In the genomic region with DNA sequence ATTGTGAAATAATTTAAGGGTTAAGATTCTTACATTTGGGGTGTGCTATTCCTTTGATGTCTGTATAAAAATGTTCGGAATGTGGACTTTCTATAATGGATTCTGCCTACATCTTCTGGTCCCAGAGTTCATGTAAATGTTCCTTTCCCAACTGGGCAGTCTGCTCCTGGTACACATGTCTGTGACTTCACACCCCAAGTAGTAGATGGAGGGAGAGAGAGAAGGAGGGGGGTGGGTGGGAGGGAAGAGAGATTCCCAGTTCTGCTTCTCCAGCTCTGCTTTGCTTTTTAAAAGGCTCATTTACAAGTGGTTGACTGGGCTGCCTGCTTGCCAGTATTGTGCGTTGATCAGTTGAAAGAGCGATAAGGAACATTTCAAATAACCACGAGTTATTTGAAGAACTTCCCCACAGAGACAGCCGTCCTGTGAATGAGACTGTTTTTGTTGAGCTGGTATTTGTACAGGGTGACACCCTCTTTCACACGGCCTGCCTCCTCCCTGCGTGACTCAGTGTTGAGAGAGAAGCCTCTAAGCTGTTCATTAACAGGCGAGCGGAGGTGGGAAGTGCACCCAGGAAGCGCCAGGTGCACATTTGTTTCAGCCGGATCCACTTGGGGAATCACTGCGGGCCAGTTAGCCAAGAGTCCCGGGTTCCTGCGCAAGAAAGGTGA, we compare ENCODE assay signal across 8 mouse cellular contexts. TPM values are rescaled to one million over a fixed set of nuclear protein-coding genes. Genes with fewer than 3 reads are reported as not detected.
A peak's percentile ranks its signal among the peaks of the same experiment; 100 is the strongest.
DNase-seq lines count a peak whose midpoint lies in the region; ATAC-seq and TF ChIP-seq lines count a peak whose summit lies in the region.

A gene (plus strand): TSS at position 541 of the 671 bp plus-strand sequence.

- TF ChIP-seq POLR2A in bone marrow macrophage, adult 2 months (IDR thresholded peaks at IDR 0.05; ENCODE audit: borderline replicate concordance, low read depth, low read length): no peak
- no peak for TF ChIP-seq POLR2A in small intestine, adult 2 months (IDR thresholded peaks at IDR 0.05; ENCODE audit: low read depth, low read length)

- no peak for TF ChIP-seq CTCF in bone marrow macrophage, adult 2 months (IDR thresholded peaks at IDR 0.05; ENCODE audit: low read depth, low read length)
- no peak for TF ChIP-seq CTCF in liver, postnatal 0 days (IDR thresholded peaks at IDR 0.05; ENCODE audit: low read depth)
- TF ChIP-seq CTCF in small intestine, adult 2 months (IDR thresholded peaks at IDR 0.05; ENCODE audit: extremely low read depth, insufficient read length, insufficient replicate concordance, low read depth, low read length): no peak

- TF ChIP-seq EP300 in liver, postnatal 0 days (IDR thresholded peaks at IDR 0.05; ENCODE audit: low read depth): no peak

- H3K4me2 ChIP-seq in heart, embryonic 16.5 days (ENCODE audit: low read depth, low read length): peak within 1 kb of the TSS; percentile 48
- H3K4me2 ChIP-seq in hindbrain, embryonic 15.5 days: peak within 1 kb of the TSS; percentile 48
- H3K4me2 ChIP-seq in liver, postnatal 0 days (ENCODE audit: low read depth, low read length): peak within 1 kb of the TSS; percentile 50

- no peaks in the 10 kb centered on the region for H3K4me1 ChIP-seq in heart, embryonic 16.5 days (ENCODE audit: control insufficient read depth, insufficient read depth, low read length)
- H3K4me1 ChIP-seq in bone marrow macrophage, adult 2 months (ENCODE audit: control insufficient read depth, insufficient read depth, low read length): peaks cover 10% of the 10 kb centered on the region
- peaks cover 7% of the 10 kb centered on the region for H3K4me1 ChIP-seq in hindbrain, embryonic 15.5 days (replicated peaks)
- H3K4me1 ChIP-seq in liver, postnatal 0 days (ENCODE audit: insufficient read depth): no peaks in the 10 kb centered on the region
- H3K4me1 ChIP-seq in small intestine, adult 2 months (ENCODE audit: control insufficient read depth, insufficient read depth, insufficient read length, low read length): no peaks in the 10 kb centered on the region

- WGBS in heart, embryonic 16.5 days: 11% methylated on average over 14 of the region's 14 CpGs
- WGBS in hindbrain, embryonic 15.5 days: 18% methylated on average over 14 of the region's 14 CpGs
- WGBS in liver, postnatal 0 days (ENCODE audit: insufficient replicate concordance): 18% methylated on average over 14 of the region's 14 CpGs
- 9% methylated on average over 14 of the region's 14 CpGs for WGBS in small intestine, adult 2 months

- no peak within 1 kb of the TSS for H3K9ac ChIP-seq in heart, embryonic 16.5 days (ENCODE audit: low read length)
- H3K9ac ChIP-seq in hindbrain, embryonic 15.5 days: no peak within 1 kb of the TSS
- H3K9ac ChIP-seq in liver, postnatal 0 days (replicated peaks): no peak within 1 kb of the TSS

- H3K27ac ChIP-seq in heart, embryonic 16.5 days (ENCODE audit: low read length): no peak within 1 kb of the TSS
- H3K27ac ChIP-seq in bone marrow macrophage, adult 2 months (ENCODE audit: insufficient read depth, low read depth, low read length): no peak within 1 kb of the TSS
- no peak within 1 kb of the TSS for H3K27ac ChIP-seq in hindbrain, embryonic 15.5 days (replicated peaks)
- H3K27ac ChIP-seq in liver, postnatal 0 days (ENCODE audit: low read depth): no peak within 1 kb of the TSS
- H3K27ac ChIP-seq in small intestine, adult 2 months (ENCODE audit: insufficient read depth, low read depth, low read length): no peak within 1 kb of the TSS

- no peaks in the 10 kb centered on the region for H3K36me3 ChIP-seq in heart, embryonic 16.5 days (ENCODE audit: control insufficient read depth, insufficient read depth)
- H3K36me3 ChIP-seq in hindbrain, embryonic 15.5 days: no peaks in the 10 kb centered on the region
- no peaks in the 10 kb centered on the region for H3K36me3 ChIP-seq in liver, postnatal 0 days (replicated peaks; ENCODE audit: insufficient read depth, low read length)
- no peaks in the 10 kb centered on the region for H3K36me3 ChIP-seq in small intestine, adult 2 months (ENCODE audit: control insufficient read depth, insufficient read depth, low read length)

- no peak for DNase-seq in heart, adult 9 months (ENCODE audit: low spot score in 2 of 2)
- DNase-seq in liver, postnatal 0 days: peak; percentile 49
- no peak for DNase-seq in thymus, postnatal 10 days (ENCODE audit: low spot score in 2 of 2)
- no peak for DNase-seq in thymus, postnatal 25 days

- no peaks in the 10 kb centered on the region for H3K27me3 ChIP-seq in heart, embryonic 16.5 days (ENCODE audit: control insufficient read depth, insufficient read depth, low read length)
- no peaks in the 10 kb centered on the region for H3K27me3 ChIP-seq in hindbrain, embryonic 15.5 days
- no peaks in the 10 kb centered on the region for H3K27me3 ChIP-seq in liver, postnatal 0 days (ENCODE audit: insufficient read depth, low read length)
- no peaks in the 10 kb centered on the region for H3K27me3 ChIP-seq in small intestine, adult 2 months (ENCODE audit: control insufficient read depth, insufficient read depth, low read length)

- H3K9me3 ChIP-seq in heart, embryonic 16.5 days (replicated peaks; ENCODE audit: control insufficient read depth, low read length): no peaks in the 10 kb centered on the region
- no peaks in the 10 kb centered on the region for H3K9me3 ChIP-seq in hindbrain, embryonic 15.5 days
- no peaks in the 10 kb centered on the region for H3K9me3 ChIP-seq in liver, postnatal 0 days (ENCODE audit: low read length)

- 0 out of 2 replicates have a peak within 1 kb of the TSS, but pooled peaks have one; percentile 3 for H3K4me3 ChIP-seq in heart, embryonic 16.5 days (ENCODE audit: low read length)
- peak within 1 kb of the TSS; percentile 11; the same call in 1 of the 2 replicates for H3K4me3 ChIP-seq in bone marrow macrophage, adult 2 months (ENCODE audit: insufficient read depth, low read length)
- H3K4me3 ChIP-seq in hindbrain, embryonic 15.5 days: peak within 1 kb of the TSS; percentile 15; the same call in 1 of the 2 replicates
- no peak within 1 kb of the TSS for H3K4me3 ChIP-seq in liver, postnatal 0 days (ENCODE audit: low read depth, low read length)
- peak within 1 kb of the TSS; percentile 4; the same call in 1 of the 2 replicates for H3K4me3 ChIP-seq in small intestine, adult 2 months (ENCODE audit: low read depth, low read length)

- no peak for ATAC-seq in heart, embryonic 16.5 days (replicated peaks; ENCODE audit: extremely low read depth, insufficient read depth, low FRiP score)
- ATAC-seq in hindbrain, embryonic 15.5 days (ENCODE audit: low FRiP score, low read depth): no peak
- peak; percentile 98 for ATAC-seq in liver, postnatal 0 days

RNA-seq across cellular contexts. Expression of the gene that starts here (rescaled TPM):
- polyA plus RNA-seq in heart, embryonic 16.5 days (2015; fragmentation: Nextera tagmentation; extraction: Ambion mirVana): 0.32 and 0.40 TPM in 2 replicates
- polyA plus RNA-seq in bone marrow macrophage, adult 2 months (2012; ENCODE audit: insufficient read depth, insufficient read length, missing spikeins): not detected in 2 replicates
- polyA plus RNA-seq in hindbrain, embryonic 15.5 days (2015; fragmentation: Nextera tagmentation; extraction: Ambion mirVana): 0.08 and 0.13 TPM in 2 replicates
- polyA plus RNA-seq in liver, postnatal 0 days (2015; fragmentation: Nextera tagmentation; extraction: Ambion mirVana): 0.07 TPM in 1 of 2 replicates, not detected in the other
- polyA plus RNA-seq in small intestine, adult 2 months (2012; rRNA removed): not detected in 2 replicates

Comparison
In these comparisons a context has a peak if more than half of its experiments do, and no peak if none do; other contexts are left out.
1. Peak in DNase-seq, ATAC-seq and H3K4me2 ChIP-seq in liver, postnatal 0 days; RNA of the gene not detected or under 1 TPM.